Mouse (Mus musculus) cerebellum, adult 11 months (tissue): Measurements from ENCODE around the gene Pgm5.

Source experiments
- DNase-seq: peaks from one replicate; pipeline ENCODE4 v3.0.0; 2022

The Pgm5 gene

DNA sequence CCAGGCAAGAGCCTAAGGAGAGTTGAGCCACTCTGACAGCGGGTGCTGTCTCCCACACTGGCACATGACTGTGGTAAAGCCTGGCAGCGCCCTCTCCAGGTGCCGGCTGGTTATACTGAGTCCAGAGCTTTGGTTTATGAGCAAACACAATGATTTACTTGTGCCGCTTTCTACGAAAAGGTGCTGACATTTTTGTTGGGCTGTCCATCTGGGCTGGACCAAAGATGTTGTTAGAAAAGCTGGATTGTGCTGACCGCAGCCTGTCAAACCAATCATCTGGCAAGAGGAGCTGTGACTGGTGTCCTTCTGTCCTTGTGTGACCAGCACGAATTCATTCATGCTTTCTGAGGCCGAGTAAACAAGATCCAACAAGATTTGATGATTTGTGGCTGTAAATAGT is 159.9 kb downstream of the Pgm5 start:
- DNase-seq, result no peak

DNA sequence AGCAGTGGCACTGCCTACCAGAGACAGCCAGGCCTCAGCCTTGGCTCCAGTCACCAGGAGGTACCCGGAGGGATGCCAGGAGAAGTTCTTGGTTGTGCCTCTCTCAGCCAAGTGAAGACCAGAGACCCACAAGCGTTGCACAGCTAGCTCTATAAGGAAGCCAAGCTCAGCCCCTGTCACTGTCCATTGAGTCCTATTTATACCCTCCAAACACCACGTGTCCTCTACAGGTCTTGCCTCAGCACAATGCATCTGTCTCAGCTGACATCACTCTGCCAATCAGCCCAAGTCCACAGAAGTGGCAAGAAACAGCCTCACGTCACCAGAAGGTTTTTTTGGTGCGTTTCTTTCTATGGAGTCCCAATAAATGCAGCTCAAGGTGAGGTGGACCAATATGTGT is 161.0 kb downstream of the Pgm5 start:
- DNase-seq, result no peak

DNA sequence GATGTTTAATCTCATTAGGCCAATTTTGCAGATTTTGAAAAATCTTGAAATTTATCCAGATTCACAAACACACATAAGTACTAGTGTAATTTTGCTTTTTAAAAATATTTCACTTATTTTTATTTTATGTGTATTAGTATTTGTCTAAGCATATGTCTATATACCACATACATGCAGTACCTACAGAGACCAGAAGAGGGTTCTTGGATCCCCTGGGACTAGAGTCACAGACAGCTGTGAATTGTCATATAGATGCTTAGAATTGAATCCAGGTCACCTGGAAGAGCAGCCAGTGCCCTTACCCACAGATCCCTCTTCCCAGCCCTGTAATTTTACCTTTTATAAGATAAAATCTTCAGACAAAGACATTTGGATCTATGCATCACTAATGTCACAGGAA is 161.7 kb downstream of the Pgm5 start:
- no peak for DNase-seq

DNA sequence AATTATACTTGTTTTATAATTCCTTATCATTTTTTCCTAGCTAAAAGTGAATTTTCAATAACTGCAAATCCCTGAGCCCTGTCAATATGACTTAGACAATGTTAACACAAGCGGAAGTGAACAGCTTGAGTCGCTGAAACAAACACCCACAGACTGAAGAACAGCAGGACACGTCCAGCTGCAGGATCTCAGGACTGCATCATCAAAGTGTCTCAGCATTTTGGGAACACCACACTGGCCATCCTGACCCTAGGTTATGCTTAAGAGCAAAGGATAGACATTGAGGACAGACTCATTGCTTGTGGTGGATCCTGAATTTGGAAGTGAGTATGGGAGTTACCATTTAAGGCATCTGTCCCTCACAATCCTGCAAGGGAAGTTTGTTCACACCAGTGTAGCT is 162.5 kb downstream of the Pgm5 start:
- no peak for DNase-seq

DNA sequence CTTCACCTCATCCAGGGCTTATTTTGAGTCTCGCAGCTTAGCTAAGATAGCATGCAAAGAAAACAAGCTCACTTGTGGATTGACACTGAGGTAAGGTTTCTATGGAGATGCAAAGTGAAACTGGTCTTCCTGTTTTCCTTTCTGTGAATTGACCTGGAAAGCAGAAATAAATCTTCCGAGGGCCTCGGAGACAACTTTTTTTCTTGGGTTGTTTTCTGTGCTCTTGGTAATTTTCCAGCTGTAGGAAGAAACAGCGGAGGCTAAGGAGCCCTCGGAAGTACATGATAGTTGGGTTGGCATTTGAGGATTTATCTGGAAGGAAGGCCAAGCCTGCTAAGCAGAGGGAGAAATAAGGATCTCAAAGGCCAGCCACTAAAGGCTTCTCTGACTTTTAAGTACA is 163.0 kb downstream of the Pgm5 start:
- no peak for DNase-seq

DNA sequence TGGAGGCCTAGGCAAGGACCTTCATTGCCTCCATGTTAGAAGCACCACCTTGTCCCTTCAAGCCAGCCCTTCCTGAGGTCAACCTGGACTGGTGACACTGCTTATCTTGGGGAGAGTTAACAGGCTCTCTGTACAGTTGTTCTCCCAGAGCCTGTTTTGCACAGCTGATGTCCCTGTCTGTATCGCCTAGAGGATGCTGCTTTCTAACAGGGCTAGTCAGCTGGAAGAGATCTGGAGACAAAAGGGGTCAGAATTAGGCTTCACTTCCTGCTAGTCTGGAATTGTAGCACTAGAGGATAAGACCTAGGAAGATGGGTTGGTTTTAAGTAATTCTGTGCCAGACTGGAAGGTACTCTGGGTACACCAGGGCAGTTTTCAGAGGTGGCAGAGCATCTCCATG is 163.7 kb downstream of the Pgm5 start:
- DNase-seq, result no peak

DNA sequence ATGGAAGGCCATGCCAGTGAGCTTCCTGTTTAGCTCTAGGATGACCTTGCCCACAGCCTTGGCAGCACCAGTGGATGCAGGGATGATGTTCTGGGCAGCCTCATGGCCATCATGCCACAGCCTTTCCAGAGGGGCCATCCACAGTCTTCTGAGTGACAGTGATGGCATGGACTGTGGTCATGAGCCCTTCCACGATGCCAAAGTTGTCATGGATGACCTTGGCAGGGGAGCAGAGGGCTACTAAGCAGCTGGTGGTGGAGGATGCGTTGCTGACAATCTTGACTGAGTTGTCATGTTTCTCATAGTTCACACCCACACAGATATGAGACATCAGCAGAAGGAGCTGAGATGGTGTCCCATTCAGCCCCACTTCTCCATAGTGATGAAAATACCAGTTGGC is 169.0 kb downstream of the Pgm5 start:
- no peak for DNase-seq

DNA sequence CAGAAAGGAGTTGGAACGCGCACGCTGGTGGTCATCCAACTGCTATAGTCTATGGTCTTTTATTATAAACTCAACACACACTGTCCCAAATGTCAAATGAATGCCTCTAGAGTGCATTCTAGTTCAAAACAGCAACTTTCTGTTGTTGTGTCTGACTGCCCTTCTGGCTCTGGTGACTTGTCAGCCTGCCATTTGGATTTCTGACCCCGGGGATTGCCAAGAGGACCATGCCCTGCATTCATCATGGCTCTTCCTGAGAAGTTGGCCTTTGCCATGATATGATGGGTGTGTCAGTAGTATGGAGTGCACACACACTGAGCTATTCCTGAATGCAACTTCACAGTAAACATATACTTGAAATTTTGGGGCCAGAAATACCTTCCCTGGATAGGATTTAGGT is 172.1 kb downstream of the Pgm5 start:
- DNase-seq, result no peak

DNA sequence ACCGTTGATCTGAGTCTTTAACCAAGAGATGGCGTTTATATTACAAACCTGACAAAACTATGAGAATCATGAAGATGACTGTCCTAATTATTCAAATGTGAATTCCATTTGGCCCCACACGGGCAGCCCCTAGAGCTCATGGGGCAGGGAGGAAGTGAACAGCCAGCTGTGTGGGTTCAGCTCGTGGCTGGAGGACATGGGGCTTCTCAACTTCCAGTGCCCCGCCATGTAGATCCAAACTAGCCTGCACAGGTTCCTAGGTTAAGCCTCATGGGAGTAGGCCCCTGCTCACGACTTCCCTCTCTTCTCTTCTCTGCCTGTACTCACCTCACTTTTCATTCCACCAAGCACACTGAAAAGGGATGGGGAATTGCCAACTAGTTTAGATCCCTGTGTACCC is 173.3 kb downstream of the Pgm5 start:
- no peak for DNase-seq

DNA sequence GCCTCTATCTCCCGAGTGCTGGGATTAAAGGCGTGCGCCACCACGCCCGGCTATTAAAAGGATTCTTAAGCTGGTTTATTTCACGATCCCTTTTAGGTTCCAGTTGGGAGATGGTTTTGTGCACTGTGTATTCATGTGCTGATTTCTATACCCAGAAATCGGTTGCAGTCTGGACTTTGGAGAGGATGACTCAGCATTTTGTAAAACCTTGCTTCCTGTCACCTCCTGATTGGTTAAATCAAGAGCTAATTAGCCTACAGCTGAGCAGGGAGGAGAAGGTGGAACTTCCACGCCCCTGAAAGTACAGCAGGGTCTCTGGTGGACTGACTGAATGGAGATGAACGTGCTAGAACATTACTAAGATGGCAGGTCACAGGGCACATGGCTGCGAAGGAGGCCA is 175.2 kb downstream of the Pgm5 start:
- no peak for DNase-seq

DNA sequence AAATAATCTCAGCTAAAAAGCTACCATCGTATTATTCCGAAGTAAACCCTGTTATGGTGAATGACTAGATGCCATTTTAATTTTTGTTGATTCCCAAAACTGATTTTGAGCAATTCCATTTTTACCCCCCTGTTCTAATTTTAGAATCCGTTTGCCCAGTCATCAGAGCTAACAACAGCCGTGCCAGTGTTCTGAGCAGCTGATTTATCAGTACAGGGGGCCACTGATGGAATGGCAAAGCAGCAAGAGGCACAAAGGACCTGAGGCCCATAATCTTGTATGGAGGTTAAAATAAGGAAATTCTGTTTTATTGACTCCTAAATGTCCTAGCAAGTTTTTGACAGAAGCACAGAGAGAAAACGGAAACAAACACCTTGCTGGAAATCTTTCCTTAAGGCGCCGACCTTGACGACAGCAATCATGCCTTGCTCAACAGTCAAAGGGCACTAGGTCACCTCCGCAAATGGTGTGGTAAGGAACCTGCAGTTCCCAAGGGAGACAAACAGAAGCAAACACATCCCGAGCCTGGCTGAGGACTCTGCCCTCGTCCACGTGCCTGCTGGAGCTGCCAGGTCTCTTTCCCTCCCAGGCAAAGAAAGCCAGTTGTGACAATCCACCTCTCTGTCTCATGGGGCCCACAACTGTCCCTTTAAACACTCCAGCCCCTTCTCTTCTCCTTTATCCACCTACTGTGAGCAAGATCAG is 178.5 kb downstream of the Pgm5 start:
- DNase-seq, result no peak

DNA sequence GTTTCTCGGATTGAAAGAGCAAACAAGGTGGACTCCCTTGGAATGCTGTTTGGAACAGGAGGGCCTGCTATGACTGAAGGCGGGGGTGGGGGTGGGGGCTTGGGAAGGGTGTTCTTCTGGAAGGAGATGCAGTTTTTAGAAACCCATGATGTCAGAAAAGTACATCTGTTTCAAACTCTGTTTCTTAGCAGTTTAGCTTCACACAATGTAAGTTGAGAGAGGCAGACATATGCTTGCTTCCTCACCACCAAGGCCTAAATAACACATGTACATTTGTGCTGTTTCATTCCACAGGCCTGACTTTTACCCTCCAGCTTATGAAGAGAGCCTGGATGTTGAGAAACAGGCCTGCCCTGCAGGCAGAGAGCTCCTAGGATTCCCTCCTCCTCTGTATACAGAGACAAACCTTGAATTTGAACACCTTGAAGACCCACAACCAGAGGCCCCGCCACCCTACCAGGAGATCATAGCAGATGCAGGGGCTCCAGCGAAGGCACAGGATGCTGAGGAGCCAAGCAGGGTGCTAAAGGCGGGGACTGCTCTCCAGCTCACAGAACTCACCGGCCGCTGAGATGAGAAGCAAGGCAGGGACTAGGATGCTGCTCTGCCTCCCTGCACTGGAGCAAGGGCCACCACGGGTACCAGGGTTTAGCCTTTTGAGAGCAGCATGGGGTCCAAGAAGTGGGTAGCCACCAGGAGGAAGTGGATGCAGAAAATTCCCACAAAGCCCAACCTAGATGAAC is 184.2 kb downstream of the Pgm5 start:
- DNase-seq, result no peak

DNA sequence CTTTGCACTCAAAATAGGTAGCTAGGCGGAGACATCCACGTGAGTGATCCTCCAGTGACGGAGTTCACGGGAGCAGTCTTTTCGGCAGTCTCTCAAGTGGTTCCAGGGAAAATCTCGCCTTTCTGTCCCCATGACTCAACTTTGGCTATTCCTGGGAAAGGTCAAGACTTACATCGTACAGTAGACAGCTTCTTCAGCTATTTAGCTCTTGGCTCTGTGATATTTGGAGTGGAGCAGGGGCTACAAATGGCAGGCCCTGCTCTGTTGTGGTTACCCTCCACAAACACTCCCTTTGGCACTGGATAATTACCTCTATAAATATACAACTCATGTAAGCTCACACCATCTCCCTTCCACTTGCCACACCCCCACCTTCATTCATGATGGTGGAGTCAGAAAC is 185.2 kb downstream of the Pgm5 start:
- no peak for DNase-seq

DNA sequence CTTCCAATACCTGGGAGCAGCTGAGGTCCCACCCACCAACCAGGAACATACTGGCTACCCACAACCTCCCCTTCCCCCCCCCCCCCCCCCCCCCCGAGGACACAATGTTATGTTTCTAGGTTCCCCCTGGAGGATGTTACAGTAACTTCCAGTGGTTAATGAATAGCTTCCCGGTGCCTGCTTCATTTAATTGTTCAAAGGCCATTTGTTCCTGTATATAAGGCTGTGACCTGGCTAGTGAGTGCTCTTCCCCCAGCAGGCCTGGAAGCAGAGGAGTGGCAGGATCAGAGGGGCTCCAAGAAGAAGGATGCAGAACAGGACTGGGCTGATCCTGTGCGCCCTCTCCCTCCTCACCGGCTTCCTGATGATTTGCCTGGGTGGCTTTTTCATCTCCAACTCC is 187.9 kb downstream of the Pgm5 start, which contains the start of gene Tmem252:
TSS of gene Tmem252 (plus strand) at position 247 of the 400 bp plus-strand sequence.
- no peak for DNase-seq

DNA sequence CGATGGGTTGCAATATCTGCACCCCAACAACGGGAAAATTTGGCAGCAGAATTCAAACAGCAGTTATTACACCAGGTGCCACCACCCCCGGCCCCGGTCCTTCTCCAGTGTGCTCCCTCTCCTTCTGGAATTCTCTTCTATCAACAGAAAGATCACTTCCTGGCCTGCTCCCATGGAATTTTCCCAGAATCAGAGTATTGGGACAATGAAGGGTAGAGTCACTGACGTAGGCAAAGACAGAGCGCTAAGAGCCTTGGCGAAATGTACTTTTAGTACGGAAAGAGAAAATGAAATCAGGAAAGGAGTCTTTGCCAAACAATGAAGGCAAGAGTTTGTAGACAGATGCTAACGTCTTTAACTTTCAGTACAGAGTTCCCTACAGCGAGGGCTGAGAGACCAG is 188.3 kb downstream of the Pgm5 start:
- DNase-seq, result no peak

DNA sequence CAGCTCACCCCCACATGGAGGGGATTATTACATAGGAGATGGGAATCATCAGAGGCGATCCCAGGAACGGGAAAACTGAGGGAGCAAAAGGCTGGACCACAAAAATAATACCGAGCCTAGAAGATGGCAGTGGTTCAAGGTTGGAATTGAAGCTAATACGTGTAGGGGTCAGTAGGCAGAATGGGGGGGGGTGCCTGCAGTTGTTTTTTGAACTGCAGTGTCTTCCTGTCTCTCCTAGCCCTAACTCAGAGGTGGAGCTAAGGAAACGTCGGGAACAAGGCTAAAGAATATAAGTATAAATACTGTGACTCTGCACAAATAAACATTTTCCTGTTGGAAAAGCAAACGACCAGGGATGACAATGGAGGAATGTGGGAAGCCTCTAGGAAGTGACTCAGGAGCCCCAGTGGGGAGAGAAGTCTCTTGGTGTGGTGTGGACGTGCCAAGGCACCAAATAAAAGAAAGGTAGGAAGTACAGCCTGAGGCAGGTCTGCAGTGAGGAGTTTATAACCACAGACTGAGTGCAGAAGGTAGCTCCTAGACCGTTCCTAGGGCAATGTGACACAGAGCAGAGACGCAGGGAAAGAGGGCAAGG is 189.2 kb downstream of the Pgm5 start:
- no peak for DNase-seq

DNA sequence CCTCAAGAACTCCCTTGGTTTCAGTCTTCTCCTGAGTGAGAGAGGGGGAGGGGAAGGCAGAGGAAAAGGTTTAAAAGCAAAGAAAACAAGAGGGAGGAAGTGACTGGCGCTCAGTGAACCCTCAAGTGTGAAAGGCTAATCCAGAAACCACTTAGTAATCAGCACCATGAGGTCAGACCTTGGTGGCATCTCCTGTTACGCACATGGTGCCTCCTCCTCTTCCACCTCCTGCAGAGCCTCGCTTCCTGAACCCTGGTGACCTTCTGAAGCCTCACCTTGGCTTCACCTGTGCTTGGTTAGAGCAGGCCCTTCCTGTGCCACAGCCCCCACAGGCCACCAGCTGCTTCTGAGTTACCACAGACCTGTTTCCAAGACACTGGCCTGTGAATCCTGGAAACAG is 190.1 kb downstream of the Pgm5 start:
- DNase-seq, result no peak

DNA sequence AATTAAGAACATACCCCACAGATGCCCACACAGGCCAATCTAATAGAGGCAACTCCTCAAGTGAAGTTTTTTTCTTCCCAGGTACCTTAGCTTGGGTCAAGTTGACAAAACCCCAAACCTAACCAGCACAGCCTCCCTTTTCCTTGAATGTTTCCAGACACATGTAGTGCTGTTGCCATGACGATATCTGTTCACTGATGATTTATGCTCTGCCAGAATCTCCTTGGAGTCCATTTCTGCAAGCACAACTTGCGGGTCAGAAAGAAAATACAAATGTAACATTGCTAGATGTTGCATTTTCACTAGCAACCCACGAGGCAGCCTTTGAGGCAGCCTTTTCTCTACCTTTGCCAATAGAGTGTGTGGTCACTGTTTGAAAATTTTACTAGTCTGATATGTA is 194.1 kb downstream of the Pgm5 start:
- DNase-seq, result no peak

DNA sequence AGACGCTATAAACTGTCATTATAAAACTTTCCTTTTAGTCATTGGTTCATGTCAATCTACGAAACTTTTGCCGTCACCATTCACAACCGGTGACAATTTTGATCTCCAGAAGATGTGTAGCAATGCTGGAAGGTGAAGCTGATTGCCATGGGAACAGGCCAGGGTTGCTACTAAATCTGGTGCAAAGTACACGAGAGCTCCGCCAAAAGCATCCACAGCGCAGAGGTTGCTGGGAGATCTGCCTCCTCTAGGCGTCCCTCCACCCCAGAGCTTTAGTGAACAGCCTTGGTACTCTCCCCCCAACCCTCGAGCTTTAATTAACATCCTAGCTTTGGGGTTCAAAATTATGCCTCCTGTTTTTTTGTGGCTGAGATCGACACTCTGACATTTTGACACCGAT is 195.9 kb downstream of the Pgm5 start:
- DNase-seq, result no peak

DNA sequence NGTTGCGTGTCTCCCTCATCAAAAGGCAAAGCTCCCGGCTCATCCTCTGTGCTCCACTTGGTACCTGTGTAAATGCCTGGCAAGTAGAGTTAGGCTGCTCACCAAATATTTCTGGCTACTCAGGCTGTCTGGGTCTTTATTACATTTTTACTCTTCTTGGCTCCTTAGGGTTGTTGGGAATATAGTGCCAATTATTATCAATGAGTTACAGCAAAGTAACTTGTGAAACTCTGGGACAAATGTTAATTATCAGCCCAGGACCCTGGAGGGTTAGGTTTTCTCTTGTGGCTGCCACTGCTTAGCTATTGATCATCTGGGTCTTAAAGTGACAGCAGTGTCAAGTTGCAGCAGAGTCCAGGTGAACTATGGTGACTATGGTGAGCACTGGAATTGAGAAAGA is 199.3 kb downstream of the Pgm5 start:
- DNase-seq, result no peak

DNA sequence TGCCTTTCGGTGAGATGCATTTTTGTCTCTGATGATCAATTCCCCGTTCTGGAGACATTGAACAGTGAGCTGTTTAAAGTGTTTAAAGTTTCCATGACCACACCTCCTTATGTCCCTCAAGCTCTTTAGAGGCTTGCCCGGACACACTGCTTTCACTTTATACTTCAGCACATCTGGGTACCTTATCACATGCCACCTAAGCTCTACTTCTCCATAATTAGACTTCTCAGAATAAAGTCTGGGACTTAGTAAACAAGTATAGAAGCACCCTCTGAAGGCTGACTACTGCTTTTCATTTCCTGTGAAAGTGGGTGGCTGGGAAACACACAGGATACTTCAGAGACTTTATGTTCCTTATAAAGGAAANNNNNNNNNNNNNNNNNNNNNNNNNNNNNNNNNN is 204.7 kb downstream of the Pgm5 start:
- DNase-seq, result no peak

DNA sequence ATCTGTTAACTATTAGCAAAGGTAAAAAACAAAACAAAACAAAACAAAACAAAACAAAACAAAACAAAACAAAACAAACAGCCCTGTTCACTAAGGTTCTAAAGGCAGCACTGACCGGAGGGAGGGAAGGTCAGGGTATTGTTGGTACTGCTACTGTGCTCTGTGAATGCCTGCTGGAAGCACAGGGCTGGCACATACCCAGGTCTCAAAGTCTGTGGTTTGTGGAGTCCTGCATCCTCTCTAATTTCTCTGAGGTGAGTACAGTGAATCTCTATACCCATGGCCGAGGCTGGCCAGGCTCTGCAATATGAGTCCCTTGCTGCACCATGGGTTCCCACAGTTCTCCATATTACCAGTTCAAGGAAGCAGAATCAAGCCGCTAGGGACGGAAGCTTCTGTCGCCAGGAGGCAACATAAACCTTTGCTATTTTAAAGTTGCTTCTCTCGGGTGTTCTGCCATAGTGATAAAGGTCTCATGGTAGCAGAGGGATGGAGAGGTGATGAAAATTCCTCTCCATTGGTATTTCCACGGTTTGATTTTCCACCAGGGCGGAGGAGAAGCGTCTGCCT is 208.3 kb downstream of the Pgm5 start:
- DNase-seq, result no peak

DNA sequence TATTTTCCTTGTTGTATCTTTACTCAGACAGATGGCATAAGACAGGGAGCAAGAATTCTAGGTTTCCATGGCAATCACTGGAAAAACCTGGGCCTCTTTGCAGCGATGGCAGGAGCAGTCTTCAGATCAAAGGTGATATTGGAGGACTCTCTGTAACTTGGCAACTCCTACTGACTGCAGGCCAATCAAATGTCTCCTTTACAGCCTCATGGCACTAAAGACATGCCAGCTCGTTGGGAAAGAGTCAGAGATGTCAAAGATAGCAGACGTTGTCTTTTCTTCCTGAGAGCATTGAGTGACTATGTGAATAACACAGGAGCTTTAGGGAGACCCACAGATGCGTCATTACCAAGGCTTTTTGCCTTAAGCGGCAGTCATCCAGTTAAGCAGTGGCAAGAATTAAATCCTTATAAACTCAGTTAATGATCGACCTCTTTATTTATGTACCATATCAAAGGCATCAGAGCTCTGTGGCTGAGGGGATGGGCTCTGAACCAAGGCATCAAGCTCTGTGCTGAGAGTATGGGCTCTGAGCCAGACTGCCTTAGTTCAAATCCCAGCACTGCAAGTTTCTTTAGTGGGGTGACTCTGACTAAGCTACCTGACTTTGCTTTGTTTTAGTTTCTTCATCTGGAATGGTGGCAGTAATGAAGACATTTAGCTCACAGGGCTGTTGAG is 209.2 kb downstream of the Pgm5 start:
- no peak for DNase-seq

DNA sequence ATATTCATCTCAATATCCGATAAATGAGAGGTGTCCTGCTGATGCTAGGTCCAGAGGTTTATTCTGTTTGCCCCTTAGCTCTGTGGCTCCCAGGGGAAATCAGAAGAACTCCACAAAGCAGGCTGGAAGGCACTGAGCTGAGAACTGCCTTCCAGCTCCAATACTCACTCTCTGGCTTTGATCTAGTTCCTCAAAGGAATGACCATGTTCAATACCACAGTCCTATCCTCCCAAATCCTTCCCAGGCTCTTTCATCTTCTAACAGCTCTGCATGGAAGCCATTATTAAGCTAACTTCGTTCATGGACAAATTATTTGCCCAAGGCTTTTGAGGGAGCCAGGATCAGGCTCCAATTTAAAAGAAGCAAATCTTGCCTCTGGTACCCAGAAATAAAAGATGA is 210.1 kb downstream of the Pgm5 start:
- no peak for DNase-seq
